Mouse (Mus musculus): ENCODE measurements around the gene Ms4a7. TPM values are rescaled to one million over a fixed set of nuclear protein-coding genes. Genes with fewer than 3 reads are reported as not detected.
"Not testable (repeated sequence)": the region's sequence is repeated elsewhere in the genome, so short reads cannot be mapped to it uniquely, and the experiment has no call there.

Ms4a7 gene
- 0.09 TPM in 1 of 2 replicates, not detected in the other for total RNA-seq (2017)

- peak; percentile 98 for ATAC-seq (replicated peaks; ENCODE audit: low read depth, poor library complexity, severe bottlenecking)
Observed at GRCm38 (mm10) chr19:11335932-11336331, at the start of gene Ms4a7. Ms4a7 (minus strand) TSS chr19:11336146.

DNA sequence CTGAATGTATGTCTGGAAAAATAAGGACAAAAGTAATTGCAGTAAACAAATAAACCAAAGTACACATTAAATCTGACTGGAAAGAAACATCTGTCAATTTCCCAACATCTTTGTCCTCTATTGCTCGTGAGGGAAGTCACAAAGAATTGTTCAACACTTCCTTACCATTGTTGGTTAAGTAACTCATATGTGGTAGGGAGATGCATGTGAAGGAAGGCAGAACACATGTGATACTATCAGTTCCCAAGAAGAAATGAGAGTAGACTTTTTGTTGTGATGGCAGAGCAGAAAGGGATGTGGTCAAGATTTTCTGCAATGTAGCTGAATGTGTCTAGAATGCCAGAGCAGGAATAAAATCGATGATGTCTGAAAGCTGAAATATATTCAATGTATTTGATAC lies 40.5 kb upstream of the Ms4a7 start:
- ATAC-seq (replicated peaks; ENCODE audit: low read depth, poor library complexity, severe bottlenecking), result 0 out of 2 replicates have a peak, but pooled peaks have one; percentile 39

GRCm38 (mm10) chr19:11375273-11375672 lies 39.3 kb upstream of the Ms4a7 start, which contains the start of gene Ms4a4a:
Ms4a4a (plus strand) TSS chr19:11375523.
- ATAC-seq (replicated peaks; ENCODE audit: low read depth, poor library complexity, severe bottlenecking), result no peak

GRCm38 (mm10) chr19:11371181-11371580 lies 35.2 kb upstream of the Ms4a7 start:
- ATAC-seq (replicated peaks; ENCODE audit: low read depth, poor library complexity, severe bottlenecking), result no peak

- 0 out of 2 replicates have a peak, but pooled peaks have one; percentile 29 for ATAC-seq (replicated peaks; ENCODE audit: low read depth, poor library complexity, severe bottlenecking)
Observed at GRCm38 (mm10) chr19:11368310-11368709, 32.4 kb upstream of the Ms4a7 start.

- 0 out of 2 replicates have a peak, but pooled peaks have one; percentile 42 for ATAC-seq (replicated peaks; ENCODE audit: low read depth, poor library complexity, severe bottlenecking)
Observed at GRCm38 (mm10) chr19:11362002-11362401, 26.1 kb upstream of the Ms4a7 start.

GRCm38 (mm10) chr19:11360106-11360505 lies 24.2 kb upstream of the Ms4a7 start:
- peak; percentile 68 for ATAC-seq (replicated peaks; ENCODE audit: low read depth, poor library complexity, severe bottlenecking)

- ATAC-seq (replicated peaks; ENCODE audit: low read depth, poor library complexity, severe bottlenecking), result peak; percentile 76
Observed at GRCm38 (mm10) chr19:11355730-11356129, 19.8 kb upstream of the Ms4a7 start.

DNA sequence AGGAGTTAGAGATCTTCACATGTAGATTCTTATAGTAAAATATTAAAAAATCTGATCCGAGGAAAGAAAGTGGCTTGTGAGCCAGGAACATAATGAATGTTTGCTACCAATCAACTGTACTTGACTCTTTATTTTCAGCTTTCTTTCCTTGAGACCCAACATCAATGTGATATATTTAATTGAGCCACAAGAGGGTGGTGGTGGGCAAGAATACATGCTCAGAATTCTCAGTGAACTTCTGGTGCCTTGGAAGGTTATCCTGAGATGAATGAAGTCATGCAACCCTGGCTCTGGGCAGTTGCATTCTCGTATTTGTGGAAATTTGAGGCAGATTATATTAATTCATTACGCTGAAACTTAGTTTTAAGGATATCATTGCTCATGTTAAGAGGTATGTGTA lies 15.9 kb upstream of the Ms4a7 start:
- 0 out of 2 replicates have a peak, but pooled peaks have one; percentile 55 for ATAC-seq (replicated peaks; ENCODE audit: low read depth, poor library complexity, severe bottlenecking)

DNA sequence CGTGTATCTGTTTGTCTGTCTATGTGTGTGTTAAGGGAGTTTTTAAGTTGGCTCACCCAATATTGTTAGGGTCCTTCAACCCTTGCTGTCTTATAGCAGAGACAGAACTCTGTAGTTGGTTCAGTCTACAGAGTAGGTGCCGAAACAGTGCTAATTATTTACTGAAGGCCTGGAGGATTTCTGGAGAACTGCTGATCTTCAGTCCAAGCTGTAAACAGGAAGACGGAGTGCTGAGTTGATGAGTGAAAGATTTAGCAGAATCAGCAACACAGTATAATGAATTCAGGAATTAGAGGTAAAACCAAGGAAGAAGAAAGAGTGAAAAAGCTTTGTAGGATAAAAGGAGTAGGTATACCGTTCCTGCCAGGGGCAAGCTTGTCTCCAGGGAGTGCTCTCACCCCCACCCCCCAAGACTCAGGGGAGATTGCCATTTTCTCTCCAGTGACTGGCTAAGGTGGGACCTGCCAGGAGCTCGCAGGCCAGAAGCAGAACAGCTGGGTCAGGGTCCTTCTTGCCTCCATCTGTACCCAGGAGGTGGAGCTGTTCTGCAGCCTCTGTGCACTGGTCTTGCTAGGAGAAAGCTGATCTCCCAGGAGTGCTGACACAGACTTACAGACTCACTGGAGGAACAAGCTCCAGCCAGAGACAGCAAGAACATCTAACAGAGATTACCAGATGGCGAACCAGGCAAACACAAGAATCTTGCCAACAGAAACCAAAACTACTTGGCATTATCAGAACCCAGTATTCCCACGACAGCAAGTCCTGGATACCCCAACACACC lies 13.9 kb upstream of the Ms4a7 start:
- ATAC-seq (replicated peaks; ENCODE audit: low read depth, poor library complexity, severe bottlenecking), result no peak

DNA sequence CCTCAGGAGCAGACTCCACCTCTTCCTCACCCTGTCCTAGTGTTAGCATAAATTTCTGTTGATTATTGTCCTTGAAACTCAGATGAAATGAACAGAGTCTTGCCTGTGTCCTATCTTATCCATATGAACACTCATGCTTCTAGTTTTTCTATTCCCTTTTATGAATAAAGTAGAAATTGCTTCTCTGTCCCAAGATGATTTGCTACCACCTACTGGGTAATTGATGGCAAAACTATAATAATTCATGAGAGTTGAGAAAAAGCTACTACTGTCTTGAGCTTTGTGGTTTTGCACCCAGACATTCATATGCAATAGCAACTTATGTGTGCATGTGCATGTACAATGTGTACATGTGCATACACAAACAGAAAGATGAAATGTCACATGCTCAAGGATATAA lies 8.0 kb upstream of the Ms4a7 start:
- no peak for ATAC-seq (replicated peaks; ENCODE audit: low read depth, poor library complexity, severe bottlenecking)

DNA sequence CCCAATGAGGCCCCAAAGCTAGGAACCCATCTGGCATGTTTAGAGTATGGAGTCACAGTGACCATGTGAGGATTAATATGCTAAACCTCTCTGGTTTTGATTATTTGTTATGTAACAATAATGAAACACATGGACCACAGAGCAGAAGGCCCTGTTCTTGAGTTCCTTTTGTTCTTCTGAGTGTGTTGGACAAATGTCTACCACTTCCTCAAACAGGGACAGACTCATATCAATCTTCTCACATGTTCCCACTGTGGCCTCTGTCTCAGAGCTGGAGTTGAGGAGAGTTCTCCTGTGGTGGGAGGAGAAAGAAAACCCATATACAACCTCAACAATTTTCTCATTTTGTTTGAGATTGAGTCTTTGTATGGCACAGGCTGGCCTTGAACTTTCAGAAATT lies 7.2 kb upstream of the Ms4a7 start:
- ATAC-seq (replicated peaks; ENCODE audit: low read depth, poor library complexity, severe bottlenecking), result no peak

- no peak for ATAC-seq (replicated peaks; ENCODE audit: low read depth, poor library complexity, severe bottlenecking)
Observed at GRCm38 (mm10) chr19:11321123-11321522, 14.8 kb downstream of the Ms4a7 start.

DNA sequence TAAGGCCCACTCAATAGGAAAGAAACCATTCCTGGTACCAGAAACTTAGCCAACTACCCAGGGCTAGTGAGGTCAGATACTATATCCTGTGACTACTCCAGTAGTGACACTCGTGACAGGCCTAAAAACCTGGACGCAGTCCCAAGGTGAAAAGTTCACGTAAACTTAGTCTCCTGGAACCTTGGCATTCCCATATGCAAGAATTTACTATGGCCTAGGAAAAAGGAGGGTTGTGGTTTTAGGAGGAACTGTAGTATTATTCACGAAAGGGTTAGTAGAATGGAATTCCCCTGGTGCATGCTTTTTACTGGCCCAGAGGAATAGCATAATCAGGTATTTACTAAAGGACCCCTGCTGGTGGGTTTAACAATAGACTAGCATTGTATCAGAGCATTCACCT lies 19.2 kb downstream of the Ms4a7 start:
- no peak for ATAC-seq (replicated peaks; ENCODE audit: low read depth, poor library complexity, severe bottlenecking)

DNA sequence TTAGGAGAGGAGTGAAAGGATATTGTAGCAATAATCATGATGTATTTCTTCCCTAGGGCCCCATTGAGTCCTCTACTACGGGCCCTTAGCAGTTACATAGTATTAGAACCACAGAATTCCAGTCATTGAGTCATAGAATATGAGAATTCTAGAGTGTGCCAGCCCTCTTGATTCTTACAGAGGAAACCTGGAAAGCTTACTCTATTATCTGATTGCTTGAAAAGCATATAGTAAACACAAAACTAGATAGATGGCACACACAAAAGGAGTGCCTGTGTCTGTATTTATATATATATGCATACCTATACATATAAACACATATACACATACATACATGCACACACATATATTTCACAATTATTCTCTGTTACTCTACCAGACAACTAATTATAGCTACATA lies 21.6 kb downstream of the Ms4a7 start, which contains the start of gene Ms4a14:
Gene Ms4a14 (minus strand): TSS at position 101 of the 400 bp plus-strand sequence.
- no peak for ATAC-seq (replicated peaks; ENCODE audit: low read depth, poor library complexity, severe bottlenecking)

DNA sequence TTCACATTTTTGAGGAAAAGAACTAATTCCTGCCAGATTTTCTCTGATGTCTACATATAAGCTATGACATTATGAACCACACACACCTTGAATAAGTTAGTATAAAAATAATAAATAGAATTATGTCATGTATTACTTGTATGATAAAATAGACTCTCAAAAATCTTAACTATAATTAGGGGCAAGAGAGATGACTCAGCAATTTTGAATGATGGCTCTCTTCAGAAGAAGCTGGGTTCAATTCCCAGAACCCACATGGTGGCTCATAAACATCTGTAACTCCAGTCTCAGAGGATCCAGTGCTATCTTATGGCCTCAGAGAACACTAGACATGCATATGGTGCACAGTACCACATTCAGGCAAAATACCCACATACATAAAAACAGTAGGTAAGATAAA lies 27.1 kb downstream of the Ms4a7 start:
- ATAC-seq (replicated peaks; ENCODE audit: low read depth, poor library complexity, severe bottlenecking), result no peak

GRCm38 (mm10) chr19:11299529-11299928 lies 36.4 kb downstream of the Ms4a7 start:
- ATAC-seq (replicated peaks; ENCODE audit: low read depth, poor library complexity, severe bottlenecking), result not testable (repeated sequence)

- no peak for ATAC-seq (replicated peaks; ENCODE audit: low read depth, poor library complexity, severe bottlenecking)
Observed at GRCm38 (mm10) chr19:11298939-11299338, 37.0 kb downstream of the Ms4a7 start.

DNA sequence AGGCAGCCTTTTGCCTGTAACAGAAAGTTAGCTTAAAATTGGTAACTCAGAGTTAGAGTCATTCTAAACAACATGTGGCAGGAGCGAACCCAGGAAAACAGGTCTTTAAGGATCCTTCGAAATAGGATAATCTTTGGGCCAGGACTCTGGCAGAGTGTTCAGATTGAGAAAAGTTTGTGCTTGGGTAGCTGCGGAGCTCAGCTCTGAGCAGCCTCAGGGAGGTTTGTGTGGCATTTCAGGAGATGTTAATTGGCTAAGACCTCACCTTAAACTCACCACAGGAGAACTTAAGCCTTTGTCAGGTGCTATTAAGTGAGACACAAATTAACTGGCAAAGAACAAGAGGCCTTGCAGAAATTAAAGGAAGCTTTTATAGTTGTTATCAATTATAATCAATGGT lies 42.3 kb downstream of the Ms4a7 start:
- not testable (repeated sequence) for ATAC-seq (replicated peaks; ENCODE audit: low read depth, poor library complexity, severe bottlenecking)

DNA sequence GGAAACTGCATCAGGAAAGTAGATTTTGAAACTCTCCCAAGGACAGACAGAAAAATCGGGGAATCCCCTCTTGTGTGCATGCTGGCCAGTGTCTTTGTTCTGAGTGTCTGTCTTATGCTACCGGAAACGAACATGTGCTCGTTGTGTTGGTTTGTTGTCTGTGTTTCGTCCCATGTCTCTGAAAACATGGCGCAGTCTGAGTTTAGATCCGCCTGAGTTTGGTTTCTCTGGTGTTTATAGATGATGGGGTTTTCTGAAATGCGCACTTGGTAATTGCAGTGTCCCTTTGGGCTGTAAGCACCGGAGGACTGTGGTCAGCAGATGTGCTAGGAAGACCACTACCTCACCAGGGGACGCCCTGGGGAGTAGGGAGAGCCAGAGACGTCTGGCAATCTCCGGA lies 43.0 kb downstream of the Ms4a7 start:
- no peak for ATAC-seq (replicated peaks; ENCODE audit: low read depth, poor library complexity, severe bottlenecking)

DNA sequence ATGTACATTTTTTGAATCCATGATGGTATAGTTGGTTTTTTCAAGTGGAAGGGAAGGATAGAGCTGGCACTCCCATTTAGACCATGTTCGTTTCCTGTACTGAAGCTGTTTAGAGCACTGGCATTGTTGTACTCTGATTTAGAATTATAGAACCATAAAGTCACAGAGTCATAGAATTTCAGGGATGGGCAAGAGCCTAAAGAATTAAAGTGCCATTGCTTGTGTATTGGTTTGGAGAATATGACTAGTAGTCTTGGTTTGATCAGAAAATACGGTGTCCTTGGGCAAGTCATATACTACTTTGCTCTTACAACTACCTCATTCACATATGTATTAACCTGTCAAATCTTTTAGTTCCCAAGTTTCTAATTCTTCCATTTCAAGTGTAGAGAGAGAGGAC lies 52.2 kb downstream of the Ms4a7 start, which contains the start of gene Ms4a5:
Gene Ms4a5 (minus strand): TSS at position 101 of the 400 bp plus-strand sequence.
- no peak for ATAC-seq (replicated peaks; ENCODE audit: low read depth, poor library complexity, severe bottlenecking)

DNA sequence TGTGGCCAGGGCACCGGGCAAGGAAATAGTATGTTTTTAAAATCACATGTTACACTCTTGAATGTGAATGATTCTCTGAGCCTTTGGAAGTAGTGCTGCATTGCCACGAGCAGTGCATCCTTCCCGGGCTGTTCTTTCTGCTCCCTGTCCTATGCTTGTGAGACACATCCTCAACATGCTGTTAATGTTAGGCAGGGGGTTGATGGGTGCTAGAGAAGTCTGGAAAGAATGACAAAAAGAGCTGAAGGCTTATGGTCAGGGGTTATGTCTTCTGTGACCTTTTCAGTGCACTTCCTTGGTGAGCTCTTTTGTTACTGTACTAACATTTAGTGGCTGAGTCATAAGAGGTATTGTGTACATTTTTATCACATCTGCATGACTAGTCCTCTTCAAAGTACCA lies 55.7 kb downstream of the Ms4a7 start:
- no peak for ATAC-seq (replicated peaks; ENCODE audit: low read depth, poor library complexity, severe bottlenecking)

Measured in common myeloid progenitor, adult 5-6 weeks (primary cell).